Mouse (Mus musculus) midbrain, embryonic 13.5 days (tissue): ENCODE measurements around the gene Stk32b. TPM values are rescaled to one million over a fixed set of nuclear protein-coding genes. Genes with fewer than 3 reads are reported as not detected.

Experiments used
- ATAC-seq: fragments of 200-750 bp; cut with Nextera tagmentation; 2 replicates; pipeline ENCODE4 v1.8.0; 2017; ENCODE audit warnings: mild to moderate bottlenecking, moderate TSS enrichment, moderate library complexity
- H3K27ac ChIP-seq: fragments of 300-500 bp; sonication (generic); 2 replicates; pipeline ENCODE4 v1.5.1; 2015; ENCODE audit warnings: inconsistent platforms, mild to moderate bottlenecking, moderate library complexity
- H3K27me3 ChIP-seq: fragments of 300-500 bp; sonication (generic); 2 replicates; pipeline ENCODE4 v1.6.1; 2015; ENCODE audit warnings: mild to moderate bottlenecking, inconsistent platforms
- H3K36me3 ChIP-seq: fragments of 300-500 bp; sonication (generic); 2 replicates; pipeline ENCODE4 v1.6.1; 2015; ENCODE audit warnings: mild to moderate bottlenecking, inconsistent platforms
- H3K4me1 ChIP-seq: fragments of 300-500 bp; sonication (generic); replicated peaks from 2 replicates; pipeline ENCODE4 v1.6.1; 2015; ENCODE audit warnings: inconsistent platforms
- H3K4me2 ChIP-seq: fragments of 300-500 bp; sonication (generic); replicated peaks from 2 replicates; pipeline ENCODE4 v1.6.1; 2015; ENCODE audit warnings: moderate library complexity, mild to moderate bottlenecking, inconsistent platforms
- H3K4me3 ChIP-seq: fragments of 300-500 bp; sonication (generic); replicated peaks from 2 replicates; pipeline ENCODE4 v1.5.1; 2015; ENCODE audit warnings: mild to moderate bottlenecking, inconsistent platforms
- H3K9ac ChIP-seq: fragments of 300-500 bp; sonication (generic); replicated peaks from 2 replicates; pipeline ENCODE4 v1.6.1; 2015; ENCODE audit warnings: mild to moderate bottlenecking, inconsistent platforms
- H3K9me3 ChIP-seq: fragments of 300-500 bp; sonication (generic); 2 replicates; pipeline ENCODE4 v1.6.1; 2016; ENCODE audit warnings: mild to moderate bottlenecking, inconsistent platforms
- WGBS: fragments of 180-500 bp; shearing (Covaris S2); methylation state at CpG from one replicate; pipeline ENCODE4 v1.1.7; 2015; 5-methylcytosine and 5-hydroxymethylcytosine counted together
- polyA plus RNA-seq: library from polyadenylated mRNA; unstranded; fragments of >200 nt; fragmentation: Nextera tagmentation; extraction: Ambion mirVana; gene quantifications from 2 replicates; pipeline ENCODE4 v1.2.1, GENCODE M21; 2015

Gene Stk32b
- polyA plus RNA-seq, 1 experiment from 2014 or later, result 17.3 TPM

GRCm38 (mm10) chr5:37419028-37419427 is 297.9 kb downstream of the Stk32b start:
- Histone ChIP-seq H3K4me3 (no peak overlapping the region), H3K27ac (peak overlapping the region; percentile 42), H3K4me2 (no peak overlapping the region), H3K9me3 (no peaks in the 10 kb centered on the region), H3K36me3 (no peaks in the 10 kb centered on the region), H3K9ac (no peak overlapping the region), H3K4me1 (no peaks in the 10 kb centered on the region), H3K27me3 (no peaks in the 10 kb centered on the region)
- 80% methylated on average over 6 of the region's 6 CpGs for WGBS
- ATAC-seq, result peak; percentile 40; the same call in 1 of the 2 replicates

Other genes with a start within 250 kb of the Stk32b start
- gene Cytl1, start 18.3 kb upstream of the Stk32b start, polyA plus RNA-seq, result 0.16 TPM in 1 of 2 replicates, not detected in the other
- 16.2 and 23.2 TPM in 2 replicates for gene Msx1, start 107.4 kb upstream of the Stk32b start, polyA plus RNA-seq